15 mouse cellular contexts compared by ENCODE assay signal in genomic region chr17:46021173-46021572, GRCm38 (mm10).
"Had no signal": no experiment of that assay in that cellular context is flagged by ENCODE, and none has a peak within 500 bp of the region (broad histone marks: within the 10 kb centered on the region; RNA-seq: fewer than 3 reads in every experiment).

No protein-coding gene starts in this region.

- H3K4me3 ChIP-seq: neural tube, embryonic 15.5 days; stomach, embryonic 15.5 days had no signal

- H3K9ac ChIP-seq: neural tube, embryonic 15.5 days; stomach, embryonic 15.5 days had no signal

- H3K9me3 ChIP-seq: neural tube, embryonic 15.5 days; stomach, embryonic 15.5 days had no signal

- H3K27me3 ChIP-seq: neural tube, embryonic 15.5 days; stomach, embryonic 15.5 days had no signal

- DNase-seq: retina, postnatal 1 day; right cerebral cortex, adult 18-20 months; right cerebral cortex, postnatal 14 days; right cerebral cortex, postnatal 25 days; right cerebral cortex, postnatal 4 days; spleen, adult 18-20 months; thymus, adult 18-20 months; thymus, adult 2 months; thymus, postnatal 14 days; thymus, postnatal 25 days; thymus, postnatal 36 days; thymus, postnatal 4 days had no signal

- H3K4me2 ChIP-seq: neural tube, embryonic 15.5 days; stomach, embryonic 15.5 days had no signal

- H3K27ac ChIP-seq: neural tube, embryonic 15.5 days; stomach, embryonic 15.5 days; stomach, postnatal 0 days had no signal
